Mouse (Mus musculus): ENCODE results near the gene Gipr. TPM values are rescaled to one million over a fixed set of nuclear protein-coding genes. Genes with fewer than 3 reads are reported as not detected.

Gene Gipr
- polyA plus RNA-seq, 1 experiment from 2014 or later, result 1.8 TPM

GRCm38 (mm10) chr7:19127744-19128143 lies 38.2 kb downstream of the Gipr start:
- Histone ChIP-seq H3K27ac (ENCODE audit: low read depth, low read length) (no peak overlapping the region), H3K9me3 (ENCODE audit: control insufficient read depth, low read length) (no peaks in the 10 kb centered on the region), H3K4me3 (ENCODE audit: low read depth, low read length) (no peak overlapping the region), H3K9ac (replicated peaks; ENCODE audit: low read depth, low read length) (no peak overlapping the region), H3K36me3 (ENCODE audit: control insufficient read depth, insufficient read depth, low read length) (no peaks in the 10 kb centered on the region), H3K4me1 (ENCODE audit: control insufficient read depth, insufficient read depth, low read length) (peaks cover 12% of the 10 kb centered on the region; the same call in 1 of the 2 replicates), H3K27me3 (ENCODE audit: control insufficient read depth, insufficient read depth, low read length) (no peaks in the 10 kb centered on the region), H3K4me2 (ENCODE audit: low read depth, low read length) (no peak overlapping the region)
- 95% methylated on average over 5 of the region's 5 CpGs for WGBS
- no peak for ATAC-seq (ENCODE audit: low read depth)

- Histone ChIP-seq H3K27me3 (ENCODE audit: control insufficient read depth, insufficient read depth, low read length) (no peaks in the 10 kb centered on the region), H3K27ac (ENCODE audit: low read depth, low read length) (no peak overlapping the region), H3K4me3 (ENCODE audit: low read depth, low read length) (no peak overlapping the region), H3K36me3 (ENCODE audit: control insufficient read depth, insufficient read depth, low read length) (no peaks in the 10 kb centered on the region), H3K9me3 (ENCODE audit: control insufficient read depth, low read length) (no peaks in the 10 kb centered on the region), H3K4me2 (ENCODE audit: low read depth, low read length) (no peak overlapping the region), H3K9ac (replicated peaks; ENCODE audit: low read depth, low read length) (no peak overlapping the region), H3K4me1 (ENCODE audit: control insufficient read depth, insufficient read depth, low read length) (peaks cover 6% of the 10 kb centered on the region; the same call in 1 of the 2 replicates)
- ATAC-seq (ENCODE audit: low read depth), result no peak
- 95% methylated on average over 6 of the region's 6 CpGs for WGBS
Measured at GRCm38 (mm10) chr7:19124713-19125112, 41.2 kb downstream of the Gipr start.

- Histone ChIP-seq H3K4me3 (ENCODE audit: low read depth, low read length) (no peak overlapping the region), H3K4me1 (ENCODE audit: control insufficient read depth, insufficient read depth, low read length) (peaks cover 6% of the 10 kb centered on the region; the same call in 1 of the 2 replicates), H3K9me3 (ENCODE audit: control insufficient read depth, low read length) (no peaks in the 10 kb centered on the region), H3K27ac (ENCODE audit: low read depth, low read length) (no peak overlapping the region), H3K27me3 (ENCODE audit: control insufficient read depth, insufficient read depth, low read length) (no peaks in the 10 kb centered on the region), H3K9ac (replicated peaks; ENCODE audit: low read depth, low read length) (no peak overlapping the region), H3K4me2 (ENCODE audit: low read depth, low read length) (no peak overlapping the region), H3K36me3 (ENCODE audit: control insufficient read depth, insufficient read depth, low read length) (no peaks in the 10 kb centered on the region)
- no peak for ATAC-seq (ENCODE audit: low read depth)
- WGBS, result 95% methylated on average over 4 of the region's 4 CpGs
Measured at GRCm38 (mm10) chr7:19121686-19122085, 44.2 kb downstream of the Gipr start.

- Histone ChIP-seq H3K27me3 (ENCODE audit: control insufficient read depth, insufficient read depth, low read length) (no peaks in the 10 kb centered on the region), H3K36me3 (ENCODE audit: control insufficient read depth, insufficient read depth, low read length) (no peaks in the 10 kb centered on the region), H3K27ac (ENCODE audit: low read depth, low read length) (peak within 1 kb of the TSS; percentile 46; the same call in 1 of the 2 replicates), H3K4me1 (ENCODE audit: control insufficient read depth, insufficient read depth, low read length) (peaks cover 6% of the 10 kb centered on the region; the same call in 1 of the 2 replicates), H3K4me2 (ENCODE audit: low read depth, low read length) (peak within 1 kb of the TSS; percentile 68), H3K9me3 (ENCODE audit: control insufficient read depth, low read length) (no peaks in the 10 kb centered on the region), H3K9ac (replicated peaks; ENCODE audit: low read depth, low read length) (peak within 1 kb of the TSS; percentile 71), H3K4me3 (ENCODE audit: low read depth, low read length) (peak within 1 kb of the TSS; percentile 66)
- 4% methylated on average over 34 of the region's 34 CpGs for WGBS
- ATAC-seq (ENCODE audit: low read depth), result peak; percentile 91
Measured at GRCm38 (mm10) chr7:19119631-19120429, 46.1 kb downstream of the Gipr start, which contains the start of gene Fbxo46. Gene Fbxo46, plus strand, starts transcription at chr7:19119859.

- peaks cover 6% of the 10 kb centered on the region; the same call in 1 of the 2 replicates for H3K4me1 ChIP-seq (ENCODE audit: control insufficient read depth, insufficient read depth, low read length)
- ATAC-seq (ENCODE audit: low read depth), result peak; percentile 24
- 92% methylated on average over 8 of the region's 8 CpGs for WGBS
- peak overlapping the region; percentile 18; the same call in 1 of the 2 replicates for H3K4me2 ChIP-seq (ENCODE audit: low read depth, low read length)
- H3K27ac ChIP-seq (ENCODE audit: low read depth, low read length), result no peak overlapping the region
- no peaks in the 10 kb centered on the region for H3K27me3 ChIP-seq (ENCODE audit: control insufficient read depth, insufficient read depth, low read length)
- no peak overlapping the region for H3K4me3 ChIP-seq (ENCODE audit: low read depth, low read length)
- H3K9me3 ChIP-seq (ENCODE audit: control insufficient read depth, low read length), result no peaks in the 10 kb centered on the region
- no peak overlapping the region for H3K9ac ChIP-seq (replicated peaks; ENCODE audit: low read depth, low read length)
- H3K36me3 ChIP-seq (ENCODE audit: control insufficient read depth, insufficient read depth, low read length), result no peaks in the 10 kb centered on the region
Measured at GRCm38 (mm10) chr7:19119083-19119482, 46.8 kb downstream of the Gipr start.

GRCm38 (mm10) chr7:19118028-19118771 lies 47.7 kb downstream of the Gipr start, which contains the start of gene Gm4969:
Gene Gm4969, minus strand, starts transcription at chr7:19118368.
- H3K27ac ChIP-seq (ENCODE audit: low read depth, low read length), result no peak within 1 kb of the TSS

GRCm38 (mm10) chr7:19109565-19109964 lies 56.4 kb downstream of the Gipr start:
- Histone ChIP-seq H3K4me2 (ENCODE audit: low read depth, low read length) (no peak overlapping the region), H3K4me3 (ENCODE audit: low read depth, low read length) (no peak overlapping the region), H3K27me3 (ENCODE audit: control insufficient read depth, insufficient read depth, low read length) (no peaks in the 10 kb centered on the region), H3K9ac (replicated peaks; ENCODE audit: low read depth, low read length) (no peak overlapping the region), H3K9me3 (ENCODE audit: control insufficient read depth, low read length) (no peaks in the 10 kb centered on the region), H3K4me1 (ENCODE audit: control insufficient read depth, insufficient read depth, low read length) (no peaks in the 10 kb centered on the region), H3K27ac (ENCODE audit: low read depth, low read length) (no peak overlapping the region), H3K36me3 (ENCODE audit: control insufficient read depth, insufficient read depth, low read length) (no peaks in the 10 kb centered on the region)
- WGBS, result 90% methylated on average over 1 of the region's 1 CpGs
- no peak for ATAC-seq (ENCODE audit: low read depth)

More at GRCm38 (mm10) chr7:19118028-19118771, 47.7 kb downstream of the Gipr start, which contains the start of gene Gm4969:
- ATAC-seq (ENCODE audit: low read depth), result peak; percentile 54; the same call in 1 of the 2 replicates
- H3K27me3 ChIP-seq (ENCODE audit: control insufficient read depth, insufficient read depth, low read length), result no peaks in the 10 kb centered on the region
- 21% methylated on average over 50 of the region's 64 CpGs for WGBS
- no peaks in the 10 kb centered on the region for H3K9me3 ChIP-seq (ENCODE audit: control insufficient read depth, low read length)
- H3K36me3 ChIP-seq (ENCODE audit: control insufficient read depth, insufficient read depth, low read length), result no peaks in the 10 kb centered on the region
- 0 out of 2 replicates have a peak within 1 kb of the TSS, but pooled peaks have one; percentile 26 for H3K9ac ChIP-seq (replicated peaks; ENCODE audit: low read depth, low read length)
- peaks cover 6% of the 10 kb centered on the region; the same call in 1 of the 2 replicates for H3K4me1 ChIP-seq (ENCODE audit: control insufficient read depth, insufficient read depth, low read length)
- H3K4me3 ChIP-seq (ENCODE audit: low read depth, low read length), result peak within 1 kb of the TSS; percentile 27
- H3K4me2 ChIP-seq (ENCODE audit: low read depth, low read length), result peak within 1 kb of the TSS; percentile 47

- H3K4me3 ChIP-seq (ENCODE audit: low read depth, low read length), result no peak overlapping the region
- no peaks in the 10 kb centered on the region for H3K27me3 ChIP-seq (ENCODE audit: control insufficient read depth, insufficient read depth, low read length)
- no peak overlapping the region for H3K27ac ChIP-seq (ENCODE audit: low read depth, low read length)
- 63% methylated on average over 3 of the region's 3 CpGs for WGBS
- H3K36me3 ChIP-seq (ENCODE audit: control insufficient read depth, insufficient read depth, low read length), result no peaks in the 10 kb centered on the region
- no peak for ATAC-seq (ENCODE audit: low read depth)
- no peak overlapping the region for H3K4me2 ChIP-seq (ENCODE audit: low read depth, low read length)
- no peaks in the 10 kb centered on the region for H3K9me3 ChIP-seq (ENCODE audit: control insufficient read depth, low read length)
- H3K4me1 ChIP-seq (ENCODE audit: control insufficient read depth, insufficient read depth, low read length), result no peaks in the 10 kb centered on the region
- no peak overlapping the region for H3K9ac ChIP-seq (replicated peaks; ENCODE audit: low read depth, low read length)
Measured at GRCm38 (mm10) chr7:19107436-19107835, 58.5 kb downstream of the Gipr start.
